Comparison of ENCODE assay signal across 10 mouse cellular contexts in the genomic region with DNA sequence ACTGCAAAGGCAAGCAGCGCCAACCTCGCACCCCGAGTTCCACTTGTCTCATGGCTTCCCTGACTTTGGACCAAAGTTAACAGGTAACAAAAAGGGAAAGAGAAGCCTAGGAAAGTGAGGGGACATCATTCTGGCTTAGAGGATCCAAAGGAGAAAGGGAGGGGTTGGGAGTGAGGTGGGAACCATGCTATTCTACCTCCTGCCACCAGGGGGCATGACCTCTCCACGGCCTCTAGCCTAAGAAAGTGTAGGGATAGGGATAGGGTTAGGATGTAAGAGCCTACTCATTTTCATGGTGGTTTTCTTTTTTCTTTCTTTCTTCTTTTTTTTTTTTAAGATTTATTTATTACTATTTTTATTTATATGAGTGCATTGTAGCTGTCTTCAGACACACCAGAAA. TPM values are rescaled to one million over a fixed set of nuclear protein-coding genes. Genes with fewer than 3 reads are reported as not detected.
DNase-seq lines count a peak whose midpoint lies in the region; ATAC-seq and TF ChIP-seq lines count a peak whose summit lies in the region.
"Had no signal": no experiment of that assay in that cellular context is flagged by ENCODE, and none has a peak within 500 bp of the region (broad histone marks: within the 10 kb centered on the region; RNA-seq: fewer than 3 reads in every experiment).

No protein-coding gene starts in this region.

- H3K27me3 ChIP-seq in C2C12 (ENCODE audit: control insufficient read depth, insufficient read depth, insufficient read length) = no peaks in the 10 kb centered on the region
- H3K27me3 ChIP-seq in embryonic facial prominence, embryonic 11.5 days (ENCODE audit: control insufficient read depth, insufficient read depth, low read length) = no peaks in the 10 kb centered on the region
- H3K27me3 ChIP-seq in liver, embryonic 12.5 days (replicated peaks) = no peaks in the 10 kb centered on the region
- H3K27me3 ChIP-seq in splenic B cell, adult 2 months (ENCODE audit: control insufficient read depth, insufficient read depth, low read length, poor library complexity, severe bottlenecking) = no peaks in the 10 kb centered on the region
- H3K27me3 ChIP-seq: embryonic facial prominence, embryonic 12.5 days; liver, embryonic 13.5 days had no signal

- H3K36me3 ChIP-seq in C2C12 (ENCODE audit: control insufficient read depth, insufficient read depth) = no peaks in the 10 kb centered on the region
- peaks cover 22% of the 10 kb centered on the region for H3K36me3 ChIP-seq in embryonic facial prominence, embryonic 11.5 days (replicated peaks; ENCODE audit: control insufficient read depth, insufficient read depth, low read depth, low read length)
- H3K36me3 ChIP-seq in liver, embryonic 12.5 days = peaks cover 86% of the 10 kb centered on the region
- H3K36me3 ChIP-seq in splenic B cell, adult 2 months (ENCODE audit: control insufficient read depth, insufficient read depth, low read length, poor library complexity, severe bottlenecking) = peaks cover 26% of the 10 kb centered on the region

- H3K9me3 ChIP-seq in embryonic facial prominence, embryonic 11.5 days (replicated peaks; ENCODE audit: control insufficient read depth, low read length) = no peaks in the 10 kb centered on the region
- H3K9me3 ChIP-seq in liver, embryonic 12.5 days (replicated peaks) = no peaks in the 10 kb centered on the region
- H3K9me3 ChIP-seq: embryonic facial prominence, embryonic 12.5 days; liver, embryonic 13.5 days had no signal

- no peaks in the 10 kb centered on the region for H3K79me3 ChIP-seq in C2C12 (ENCODE audit: low read depth)

- no peak overlapping the region for H3K4me3 ChIP-seq in C2C12 (ENCODE audit: insufficient read depth, poor library complexity, severe bottlenecking)
- no peak overlapping the region for H3K4me3 ChIP-seq in embryonic facial prominence, embryonic 11.5 days (ENCODE audit: low read depth, low read length)
- H3K4me3 ChIP-seq in liver, embryonic 12.5 days = no peak overlapping the region
- H3K4me3 ChIP-seq: embryonic facial prominence, embryonic 12.5 days; liver, embryonic 13.5 days had no signal

- WGBS in embryonic facial prominence, embryonic 11.5 days = 74% methylated on average over 4 of the region's 4 CpGs
- 78% methylated on average over 4 of the region's 4 CpGs for WGBS in liver, embryonic 12.5 days (ENCODE audit: insufficient replicate concordance)

- H3K9ac ChIP-seq in embryonic facial prominence, embryonic 11.5 days (replicated peaks; ENCODE audit: low read length) = no peak overlapping the region
- no peak overlapping the region for H3K9ac ChIP-seq in liver, embryonic 12.5 days
- H3K9ac ChIP-seq: embryonic facial prominence, embryonic 12.5 days; liver, embryonic 13.5 days had no signal

- TF ChIP-seq CTCF in C2C12 (IDR thresholded peaks at IDR 0.05; ENCODE audit: control insufficient read depth, insufficient read depth, insufficient read length) = peak; percentile 67

- no peak overlapping the region for H3K27ac ChIP-seq in embryonic facial prominence, embryonic 11.5 days (replicated peaks; ENCODE audit: low read depth, low read length)
- no peak overlapping the region for H3K27ac ChIP-seq in liver, embryonic 12.5 days
- H3K27ac ChIP-seq: embryonic facial prominence, embryonic 12.5 days; liver, embryonic 13.5 days had no signal

- ATAC-seq in embryonic facial prominence, embryonic 11.5 days (replicated peaks; ENCODE audit: insufficient number of reproducible peaks, low FRiP score, low TSS enrichment, low read depth) = no peak
- ATAC-seq in liver, embryonic 12.5 days = peak; percentile 48; the same call in 1 of the 2 replicates

- H3K4me2 ChIP-seq in embryonic facial prominence, embryonic 11.5 days (ENCODE audit: low read depth, low read length) = no peak overlapping the region
- no peak overlapping the region for H3K4me2 ChIP-seq in liver, embryonic 12.5 days
- H3K4me2 ChIP-seq: embryonic facial prominence, embryonic 12.5 days; liver, embryonic 13.5 days had no signal

- peak; percentile 57 to 68 for DNase-seq in heart, postnatal 10 days
- DNase-seq in heart, postnatal 25 days (ENCODE audit: low spot score) = no peak
- peak; percentile 34 for DNase-seq in T-cell, adult 2 months (ENCODE audit: low spot score)
- DNase-seq in embryonic facial prominence, embryonic 11.5 days (ENCODE audit: low spot score) = peak; percentile 66
- peak; percentile 62 for DNase-seq in splenic B cell, adult 2 months (ENCODE audit: low read depth, low spot score)
- no peak for DNase-seq in layer of hippocampus, adult 11-12 months (ENCODE audit: low spot score)
- DNase-seq: liver, embryonic 13.5 days had no signal

- H3K4me1 ChIP-seq in embryonic facial prominence, embryonic 11.5 days (ENCODE audit: control insufficient read depth, insufficient read depth, low read length) = no peaks in the 10 kb centered on the region
- peaks cover 5% of the 10 kb centered on the region; the same call in 1 of the 2 replicates for H3K4me1 ChIP-seq in liver, embryonic 12.5 days
- H3K4me1 ChIP-seq: embryonic facial prominence, embryonic 12.5 days had no signal

- no peak overlapping the region for H3ac ChIP-seq in C2C12 (ENCODE audit: control insufficient read depth, insufficient read length, low read depth)

- intact Hi-C loops in heart, postnatal 10 days (cut with DNase I) = loop anchor here (1.0 to 5.0 kb wide), 3 partner anchors 45 to 121 kb away; partner anchors contain the start of gene Napa
- intact Hi-C loops in heart, postnatal 25 days (cut with DNase I) = loop anchor here (2.0 to 5.0 kb wide), 2 partner anchors 75 to 181 kb away; no protein-coding TSS in a partner anchor

- H3K79me2 ChIP-seq in C2C12 (ENCODE audit: control insufficient read depth, insufficient read depth) = no peaks in the 10 kb centered on the region

TF ChIP-seq in C2C12, 6 proteins besides CTCF, POLR2A, EP300 and RAD21:
- TF ChIP-seq CEBPB (IDR thresholded peaks at IDR 0.05; ENCODE audit: low read depth) (no peak), FOSL1 (IDR thresholded peaks at IDR 0.05; ENCODE audit: insufficient read depth, low read length, poor library complexity, severe bottlenecking) (no peak), USF1 (IDR thresholded peaks at IDR 0.05; ENCODE audit: low read depth) (no peak), MYOD1 (IDR thresholded peaks at IDR 0.05; ENCODE audit: control insufficient read depth, insufficient read length, low read depth) (no peak), MYOG (IDR thresholded peaks at IDR 0.05; ENCODE audit: control insufficient read depth, extremely low read depth, insufficient read length) (no peak), MAX (IDR thresholded peaks at IDR 0.05) (no peak)

RNA-seq across cellular contexts. Expression of gene Ehd2, which starts 8.5 kb away (rescaled TPM):
- 100 to 1,000 TPM; 224 to 236 TPM for total RNA-seq in heart, postnatal 10 days (2021)
- total RNA-seq in heart, postnatal 25 days (2021) = 100 to 1,000 TPM; 112 to 129 TPM
- 98.7 TPM for polyA plus RNA-seq in C2C12 (2012; fragmentation: generic; extraction: Trizol)
- 10.2 and 10.6 TPM in 2 replicates for polyA plus RNA-seq in embryonic facial prominence, embryonic 11.5 days (2014; fragmentation: Nextera tagmentation; extraction: Ambion mirVana)
- polyA plus RNA-seq in liver, embryonic 12.5 days (2016; fragmentation: Nextera tagmentation; extraction: Ambion mirVana) = 6.5 and 7.8 TPM in 2 replicates

RNA-seq across cellular contexts. Expression of gene Nop53, which starts 30.0 kb away (rescaled TPM):
- total RNA-seq in heart, postnatal 10 days (2021) = 100 to 1,000 TPM; 152 to 153 TPM
- total RNA-seq in heart, postnatal 25 days (2021) = 100 to 1,000 TPM; 123 to 127 TPM
- 228 TPM for polyA plus RNA-seq in C2C12 (2012; fragmentation: generic; extraction: Trizol)
- 190 and 194 TPM in 2 replicates for polyA plus RNA-seq in embryonic facial prominence, embryonic 11.5 days (2014; fragmentation: Nextera tagmentation; extraction: Ambion mirVana)
- polyA plus RNA-seq in liver, embryonic 12.5 days (2016; fragmentation: Nextera tagmentation; extraction: Ambion mirVana) = 130 and 143 TPM in 2 replicates

RNA-seq across cellular contexts. Expression of gene Selenow, which starts 53.7 kb away (rescaled TPM):
- total RNA-seq in heart, postnatal 10 days (2021) = 100 to 1,000 TPM; 184 to 195 TPM
- total RNA-seq in heart, postnatal 25 days (2021) = 100 to 1,000 TPM; 148 to 155 TPM
- 423 TPM for polyA plus RNA-seq in C2C12 (2012; fragmentation: generic; extraction: Trizol)
- 981 and 984 TPM in 2 replicates for polyA plus RNA-seq in embryonic facial prominence, embryonic 11.5 days (2014; fragmentation: Nextera tagmentation; extraction: Ambion mirVana)
- polyA plus RNA-seq in liver, embryonic 12.5 days (2016; fragmentation: Nextera tagmentation; extraction: Ambion mirVana) = 445 and 464 TPM in 2 replicates

Comparison
In these comparisons a context has a peak if more than half of its experiments do, and no peak if none do; other contexts are left out.
1. DNase-seq: peak in heart, postnatal 10 days (2 of 2), T-cell, adult 2 months (single experiment), embryonic facial prominence, embryonic 11.5 days (single experiment) and splenic B cell, adult 2 months (single experiment); none in heart, postnatal 25 days (single experiment) and layer of hippocampus, adult 11-12 months (single experiment).